Comparison of ENCODE assay signal across 38 mouse cellular contexts in genomic region chr7:105406322-105406721, GRCm38 (mm10). TPM values are rescaled to one million over a fixed set of nuclear protein-coding genes. Genes with fewer than 3 reads are reported as not detected.
"Had no signal": no experiment of that assay in that cellular context is flagged by ENCODE, and none has a peak within 500 bp of the region (broad histone marks: within the 10 kb centered on the region; RNA-seq: fewer than 3 reads in every experiment).

No protein-coding gene starts in this region.

- H3K4me1 ChIP-seq: embryonic facial prominence, embryonic 10.5 days; embryonic facial prominence, embryonic 12.5 days; embryonic facial prominence, embryonic 13.5 days; embryonic facial prominence, embryonic 15.5 days; forebrain, embryonic 10.5 days; forebrain, embryonic 12.5 days; forebrain, embryonic 13.5 days; forebrain, embryonic 15.5 days had no signal

- DNase-seq: cerebellum, adult 18-20 months; cerebellum, adult 2 months; cerebellum, adult 8-10 months; cerebellum, adult 9-10 months; cerebellum, adult 9-11 months; cerebellum, postnatal 10 days; cerebellum, postnatal 14 days; cerebellum, postnatal 25 days; cerebellum, postnatal 36 days; embryo, embryonic 11 days; forebrain, postnatal 0 days; gastrocnemius, adult 2 months; gastrocnemius, postnatal 10 days; gastrocnemius, postnatal 14 days; gastrocnemius, postnatal 25 days; gastrocnemius, postnatal 36 days; heart, adult 18-20 months; heart, adult 2 months had no signal

- H3K4me3 ChIP-seq: embryonic facial prominence, embryonic 10.5 days; embryonic facial prominence, embryonic 12.5 days; embryonic facial prominence, embryonic 13.5 days; embryonic facial prominence, embryonic 15.5 days; erythroblast, embryonic 14.5 days; forebrain, embryonic 10.5 days; forebrain, embryonic 12.5 days; forebrain, embryonic 13.5 days; forebrain, embryonic 15.5 days; gastrocnemius, adult 2 months; heart, adult 2 months had no signal

- H3K4me2 ChIP-seq: embryonic facial prominence, embryonic 12.5 days; embryonic facial prominence, embryonic 13.5 days; embryonic facial prominence, embryonic 15.5 days; forebrain, embryonic 12.5 days; forebrain, embryonic 13.5 days; forebrain, embryonic 15.5 days had no signal

- H3K9me3 ChIP-seq: embryonic facial prominence, embryonic 10.5 days; embryonic facial prominence, embryonic 12.5 days; embryonic facial prominence, embryonic 13.5 days; embryonic facial prominence, embryonic 15.5 days; forebrain, embryonic 10.5 days; forebrain, embryonic 12.5 days; forebrain, embryonic 13.5 days; forebrain, embryonic 15.5 days had no signal

- H3K36me3 ChIP-seq: embryonic facial prominence, embryonic 10.5 days; embryonic facial prominence, embryonic 12.5 days; embryonic facial prominence, embryonic 13.5 days; embryonic facial prominence, embryonic 15.5 days; forebrain, embryonic 10.5 days; forebrain, embryonic 12.5 days; forebrain, embryonic 15.5 days had no signal

- ATAC-seq: forebrain, embryonic 13.5 days; forebrain, embryonic 14.5 days; forebrain, embryonic 15.5 days; forebrain, embryonic 16.5 days; forebrain, postnatal 0 days had no signal

- H3K27me3 ChIP-seq: embryonic facial prominence, embryonic 12.5 days; embryonic facial prominence, embryonic 13.5 days; embryonic facial prominence, embryonic 15.5 days; forebrain, embryonic 12.5 days; forebrain, embryonic 13.5 days; forebrain, embryonic 15.5 days had no signal

- H3K27ac ChIP-seq: embryonic facial prominence, embryonic 10.5 days; embryonic facial prominence, embryonic 12.5 days; embryonic facial prominence, embryonic 13.5 days; embryonic facial prominence, embryonic 15.5 days; forebrain, embryonic 10.5 days; forebrain, embryonic 12.5 days; forebrain, embryonic 13.5 days; forebrain, embryonic 15.5 days; gastrocnemius, adult 2 months; heart, adult 2 months had no signal

- H3K9ac ChIP-seq: embryonic facial prominence, embryonic 12.5 days; embryonic facial prominence, embryonic 13.5 days; embryonic facial prominence, embryonic 15.5 days; forebrain, embryonic 12.5 days; forebrain, embryonic 13.5 days; forebrain, embryonic 15.5 days; forebrain, postnatal 0 days had no signal

RNA-seq across cellular contexts. Expression of gene Cnga4, which starts 2.0 kb away (rescaled TPM):
- total RNA-seq: gastrocnemius, adult 18-20 months; gastrocnemius, adult 2 months; gastrocnemius, adult 8-10 months; gastrocnemius, postnatal 10 days; gastrocnemius, postnatal 14 days; gastrocnemius, postnatal 25 days; gastrocnemius, postnatal 36 days; gastrocnemius, postnatal 4 days; heart, adult 18-20 months; heart, adult 2 months had no signal
- polyA plus RNA-seq: embryonic facial prominence, embryonic 11.5 days; embryonic facial prominence, embryonic 13.5 days; erythroblast, embryonic 14.5 days; forebrain, embryonic 13.5 days; forebrain, embryonic 14.5 days had no signal

RNA-seq across cellular contexts. Expression of gene Cckbr, which starts 19.2 kb away (rescaled TPM):
- total RNA-seq: gastrocnemius, adult 18-20 months; gastrocnemius, adult 2 months; gastrocnemius, adult 8-10 months; gastrocnemius, postnatal 10 days; gastrocnemius, postnatal 14 days; gastrocnemius, postnatal 25 days; gastrocnemius, postnatal 36 days; gastrocnemius, postnatal 4 days; heart, adult 18-20 months; heart, adult 2 months had no signal
- polyA plus RNA-seq: erythroblast, embryonic 14.5 days; heart, adult 2 months had no signal

RNA-seq across cellular contexts. Expression of gene Gm5901, which starts 31.5 kb away (rescaled TPM):
- total RNA-seq: forebrain, postnatal 0 days; gastrocnemius, adult 18-20 months; gastrocnemius, adult 2 months; gastrocnemius, adult 8-10 months; gastrocnemius, postnatal 10 days; gastrocnemius, postnatal 14 days; gastrocnemius, postnatal 25 days; gastrocnemius, postnatal 36 days; gastrocnemius, postnatal 4 days; heart, adult 18-20 months; heart, adult 2 months had no signal
- polyA plus RNA-seq: cerebellum, adult 2 months; cortical plate, adult 2 months; embryonic facial prominence, embryonic 10.5 days; embryonic facial prominence, embryonic 11.5 days; embryonic facial prominence, embryonic 12.5 days; embryonic facial prominence, embryonic 13.5 days; embryonic facial prominence, embryonic 14.5 days; embryonic facial prominence, embryonic 15.5 days; erythroblast, embryonic 14.5 days; forebrain, embryonic 10.5 days; forebrain, embryonic 11.5 days; forebrain, embryonic 12.5 days; forebrain, embryonic 13.5 days; forebrain, embryonic 14.5 days; forebrain, embryonic 15.5 days; forebrain, embryonic 16.5 days; forebrain, postnatal 0 days; frontal cortex, adult 2 months had no signal

RNA-seq across cellular contexts. Expression of gene Olfr692, which starts 38.3 kb away (rescaled TPM):
- total RNA-seq: forebrain, postnatal 0 days; gastrocnemius, adult 18-20 months; gastrocnemius, adult 2 months; gastrocnemius, adult 8-10 months; gastrocnemius, postnatal 10 days; gastrocnemius, postnatal 14 days; gastrocnemius, postnatal 25 days; gastrocnemius, postnatal 36 days; gastrocnemius, postnatal 4 days; heart, adult 18-20 months; heart, adult 2 months had no signal
- polyA plus RNA-seq: cerebellum, adult 2 months; cortical plate, adult 2 months; embryonic facial prominence, embryonic 10.5 days; embryonic facial prominence, embryonic 11.5 days; embryonic facial prominence, embryonic 12.5 days; embryonic facial prominence, embryonic 13.5 days; erythroblast, embryonic 14.5 days; forebrain, embryonic 10.5 days; forebrain, embryonic 11.5 days; forebrain, embryonic 12.5 days; forebrain, embryonic 13.5 days; forebrain, embryonic 14.5 days; forebrain, embryonic 15.5 days; forebrain, embryonic 16.5 days; forebrain, postnatal 0 days; frontal cortex, adult 2 months; gonadal fat pad, adult 2 months; heart, adult 2 months had no signal
